Mouse (Mus musculus): ENCODE measurements around the gene Shc3. TPM values are rescaled to one million over a fixed set of nuclear protein-coding genes. Genes with fewer than 3 reads are reported as not detected.

Gene Shc3
- polyA plus RNA-seq (2014; fragmentation: Nextera tagmentation; extraction: Ambion mirVana) = 5.0 and 8.3 TPM in 2 replicates

- ATAC-seq (ENCODE audit: low FRiP score, low TSS enrichment) = peak; percentile 92
- H3K9me3 ChIP-seq (ENCODE audit: control insufficient read depth, low read length) = no peaks in the 10 kb centered on the region
- peaks cover 41% of the 10 kb centered on the region for H3K4me1 ChIP-seq (ENCODE audit: control insufficient read depth, insufficient read depth, low read length)
Observed at GRCm38 (mm10) chr13:51568911-51569684, at the start of gene Shc3. Shc3 (minus strand) TSS chr13:51569419.

DNA sequence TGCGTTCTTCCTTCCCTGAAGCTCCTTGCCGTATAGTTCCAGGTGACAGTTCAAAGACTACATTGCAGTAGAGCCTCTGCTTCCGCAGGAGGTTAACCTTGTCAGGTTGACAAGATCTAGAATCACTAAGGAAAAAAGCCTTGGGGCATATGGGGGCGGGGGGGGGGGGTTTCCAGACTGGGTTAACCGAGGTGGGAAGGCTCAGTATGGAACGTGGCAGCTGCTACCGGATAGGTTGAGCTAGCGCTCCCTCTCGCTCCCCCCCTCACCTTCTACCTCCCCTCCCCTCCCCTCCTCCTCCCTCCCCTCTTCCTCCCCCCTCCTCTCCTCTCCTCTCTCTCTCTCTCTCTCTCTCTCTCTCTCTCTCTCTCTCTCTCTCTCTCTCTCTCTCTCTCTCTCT is 49.4 kb upstream of the Shc3 start:
- Histone ChIP-seq H3K27ac (replicated peaks; ENCODE audit: low read depth, low read length) (no peak overlapping the region), H3K9me3 (ENCODE audit: control insufficient read depth, low read length) (no peaks in the 10 kb centered on the region), H3K36me3 (ENCODE audit: control insufficient read depth, insufficient read depth, low read length) (no peaks in the 10 kb centered on the region), H3K4me1 (ENCODE audit: control insufficient read depth, insufficient read depth, low read length) (no peaks in the 10 kb centered on the region), H3K27me3 (ENCODE audit: control insufficient read depth, insufficient read depth, low read length) (no peaks in the 10 kb centered on the region), H3K9ac (replicated peaks; ENCODE audit: low read length) (no peak overlapping the region), H3K4me3 (replicated peaks; ENCODE audit: low read depth, low read length) (no peak overlapping the region), H3K4me2 (ENCODE audit: low read length) (no peak overlapping the region)
- 31% methylated on average over 9 of the region's 9 CpGs for WGBS
- ATAC-seq (ENCODE audit: low FRiP score, low TSS enrichment) = peak; percentile 37; the same call in 1 of the 2 replicates
- peak; percentile 8 for DNase-seq

More at GRCm38 (mm10) chr13:51568911-51569684, at the start of gene Shc3:
- Histone ChIP-seq H3K4me3 (replicated peaks; ENCODE audit: low read depth, low read length) (peak within 1 kb of the TSS; percentile 58), H3K4me2 (ENCODE audit: low read length) (peak within 1 kb of the TSS; percentile 99), H3K27me3 (ENCODE audit: control insufficient read depth, insufficient read depth, low read length) (peaks cover 22% of the 10 kb centered on the region), H3K9ac (replicated peaks; ENCODE audit: low read length) (peak within 1 kb of the TSS; percentile 57; the same call in 1 of the 2 replicates), H3K36me3 (ENCODE audit: control insufficient read depth, insufficient read depth, low read length) (no peaks in the 10 kb centered on the region), H3K27ac (replicated peaks; ENCODE audit: low read depth, low read length) (peak within 1 kb of the TSS; percentile 86)
- under 1% methylated on average over 36 of the region's 36 CpGs for WGBS
- DNase-seq = peak; percentile 97

- Histone ChIP-seq H3K4me2 (ENCODE audit: low read length) (0 out of 2 replicates have a peak overlapping the region, but pooled peaks have one; percentile 12), H3K4me1 (ENCODE audit: control insufficient read depth, insufficient read depth, low read length) (no peaks in the 10 kb centered on the region), H3K27me3 (ENCODE audit: control insufficient read depth, insufficient read depth, low read length) (no peaks in the 10 kb centered on the region), H3K4me3 (replicated peaks; ENCODE audit: low read depth, low read length) (no peak overlapping the region), H3K27ac (replicated peaks; ENCODE audit: low read depth, low read length) (no peak overlapping the region), H3K9ac (replicated peaks; ENCODE audit: low read length) (no peak overlapping the region), H3K9me3 (ENCODE audit: control insufficient read depth, low read length) (no peaks in the 10 kb centered on the region), H3K36me3 (ENCODE audit: control insufficient read depth, insufficient read depth, low read length) (no peaks in the 10 kb centered on the region)
- DNase-seq (peak; percentile 89), ATAC-seq (ENCODE audit: low FRiP score, low TSS enrichment) (0 out of 2 replicates have a peak, but pooled peaks have one; percentile 14)
- 21% methylated on average over 6 of the region's 6 CpGs for WGBS
Observed at GRCm38 (mm10) chr13:51617861-51618260, 48.6 kb upstream of the Shc3 start.

DNA sequence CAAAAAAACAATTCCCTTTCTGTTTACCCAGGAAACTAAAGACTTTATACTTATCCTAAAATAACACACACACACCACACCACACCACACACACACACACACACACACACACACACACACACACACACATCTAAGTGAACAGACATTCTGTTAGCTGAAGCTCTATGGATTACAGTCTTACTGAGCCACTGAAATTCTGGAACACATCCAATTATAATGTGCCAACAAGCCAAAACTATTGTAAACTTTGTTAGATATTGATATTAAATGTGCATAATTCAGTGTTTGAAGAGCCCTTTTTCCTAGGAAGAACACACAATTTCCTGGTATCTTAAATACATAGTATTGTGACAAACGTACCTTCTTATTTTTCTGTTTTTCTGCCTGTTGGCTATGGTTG is 48.1 kb upstream of the Shc3 start:
- ATAC-seq (ENCODE audit: low FRiP score, low TSS enrichment) = no peak
- Histone ChIP-seq H3K4me2 (ENCODE audit: low read length) (no peak overlapping the region), H3K27me3 (ENCODE audit: control insufficient read depth, insufficient read depth, low read length) (no peaks in the 10 kb centered on the region), H3K27ac (replicated peaks; ENCODE audit: low read depth, low read length) (no peak overlapping the region), H3K4me3 (replicated peaks; ENCODE audit: low read depth, low read length) (no peak overlapping the region), H3K9me3 (ENCODE audit: control insufficient read depth, low read length) (no peaks in the 10 kb centered on the region), H3K4me1 (ENCODE audit: control insufficient read depth, insufficient read depth, low read length) (no peaks in the 10 kb centered on the region), H3K36me3 (ENCODE audit: control insufficient read depth, insufficient read depth, low read length) (no peaks in the 10 kb centered on the region), H3K9ac (replicated peaks; ENCODE audit: low read length) (no peak overlapping the region)
- no peak for DNase-seq
- WGBS = 56% methylated on average over 1 of the region's 1 CpGs

DNA sequence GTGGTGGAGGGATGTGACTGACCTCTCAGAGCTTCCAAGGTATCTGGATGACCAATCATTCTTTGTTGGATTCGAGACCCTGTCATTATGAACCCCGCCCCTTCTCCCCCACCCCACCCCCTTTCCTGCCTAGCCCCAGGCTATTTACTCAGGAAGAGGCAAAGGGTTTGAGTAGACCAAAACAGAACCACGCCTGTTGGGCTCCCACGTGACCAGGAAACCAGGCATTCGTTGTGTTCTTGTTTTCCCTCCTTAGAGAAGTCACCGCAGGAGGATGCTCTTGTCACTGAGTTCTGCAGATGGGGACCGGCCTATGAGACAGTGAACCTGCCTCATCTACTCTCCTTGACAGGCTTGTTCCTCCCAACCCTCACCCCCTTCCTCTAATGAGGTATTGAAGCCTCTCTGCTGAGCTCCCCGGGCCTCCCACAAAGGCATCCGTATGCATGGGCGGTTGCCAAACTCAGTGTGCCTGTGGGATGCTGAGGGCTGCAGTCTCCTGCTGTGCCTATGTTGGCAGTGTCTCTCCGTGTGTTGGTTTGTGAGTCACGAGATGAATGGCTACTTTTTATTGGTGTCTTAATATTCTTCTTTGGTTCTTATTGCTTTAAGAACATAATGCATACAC is 47.3 kb upstream of the Shc3 start:
- peak; percentile 53 for ATAC-seq (ENCODE audit: low FRiP score, low TSS enrichment)
- peak; percentile 77 for DNase-seq
- WGBS = 12% methylated on average over 12 of the region's 12 CpGs
- no peaks in the 10 kb centered on the region for H3K36me3 ChIP-seq (ENCODE audit: control insufficient read depth, insufficient read depth, low read length)
- peaks cover under 1% of the 10 kb centered on the region; the same call in 1 of the 2 replicates for H3K4me1 ChIP-seq (ENCODE audit: control insufficient read depth, insufficient read depth, low read length)
- no peaks in the 10 kb centered on the region for H3K9me3 ChIP-seq (ENCODE audit: control insufficient read depth, low read length)
- no peak overlapping the region for H3K4me3 ChIP-seq (replicated peaks; ENCODE audit: low read depth, low read length)
- H3K27me3 ChIP-seq (ENCODE audit: control insufficient read depth, insufficient read depth, low read length) = no peaks in the 10 kb centered on the region
- no peak overlapping the region for H3K27ac ChIP-seq (replicated peaks; ENCODE audit: low read depth, low read length)
- no peak overlapping the region for H3K9ac ChIP-seq (replicated peaks; ENCODE audit: low read length)
- H3K4me2 ChIP-seq (ENCODE audit: low read length) = no peak overlapping the region

- WGBS = 71% methylated on average over 10 of the region's 10 CpGs
- H3K9me3 ChIP-seq (ENCODE audit: control insufficient read depth, low read length) = no peaks in the 10 kb centered on the region
- DNase-seq = no peak
- ATAC-seq (ENCODE audit: low FRiP score, low TSS enrichment) = no peak
- H3K4me1 ChIP-seq (ENCODE audit: control insufficient read depth, insufficient read depth, low read length) = peaks cover 7% of the 10 kb centered on the region; the same call in 1 of the 2 replicates
- H3K4me3 ChIP-seq (replicated peaks; ENCODE audit: low read depth, low read length) = no peak overlapping the region
- H3K36me3 ChIP-seq (ENCODE audit: control insufficient read depth, insufficient read depth, low read length) = no peaks in the 10 kb centered on the region
- H3K9ac ChIP-seq (replicated peaks; ENCODE audit: low read length) = no peak overlapping the region
- H3K4me2 ChIP-seq (ENCODE audit: low read length) = no peak overlapping the region
- H3K27me3 ChIP-seq (ENCODE audit: control insufficient read depth, insufficient read depth, low read length) = no peaks in the 10 kb centered on the region
- no peak overlapping the region for H3K27ac ChIP-seq (replicated peaks; ENCODE audit: low read depth, low read length)
Observed at GRCm38 (mm10) chr13:51615815-51616214, 46.6 kb upstream of the Shc3 start.

GRCm38 (mm10) chr13:51611500-51611899 is 42.3 kb upstream of the Shc3 start:
- 29% methylated on average over 5 of the region's 5 CpGs for WGBS
- Histone ChIP-seq H3K27me3 (ENCODE audit: control insufficient read depth, insufficient read depth, low read length) (no peaks in the 10 kb centered on the region), H3K4me1 (ENCODE audit: control insufficient read depth, insufficient read depth, low read length) (peaks cover 7% of the 10 kb centered on the region; the same call in 1 of the 2 replicates), H3K9ac (replicated peaks; ENCODE audit: low read length) (no peak overlapping the region), H3K4me2 (ENCODE audit: low read length) (peak overlapping the region; percentile 15; the same call in 1 of the 2 replicates), H3K4me3 (replicated peaks; ENCODE audit: low read depth, low read length) (no peak overlapping the region), H3K9me3 (ENCODE audit: control insufficient read depth, low read length) (no peaks in the 10 kb centered on the region), H3K27ac (replicated peaks; ENCODE audit: low read depth, low read length) (no peak overlapping the region), H3K36me3 (ENCODE audit: control insufficient read depth, insufficient read depth, low read length) (no peaks in the 10 kb centered on the region)
- peak; percentile 52 for DNase-seq
- ATAC-seq (ENCODE audit: low FRiP score, low TSS enrichment) = no peak

DNA sequence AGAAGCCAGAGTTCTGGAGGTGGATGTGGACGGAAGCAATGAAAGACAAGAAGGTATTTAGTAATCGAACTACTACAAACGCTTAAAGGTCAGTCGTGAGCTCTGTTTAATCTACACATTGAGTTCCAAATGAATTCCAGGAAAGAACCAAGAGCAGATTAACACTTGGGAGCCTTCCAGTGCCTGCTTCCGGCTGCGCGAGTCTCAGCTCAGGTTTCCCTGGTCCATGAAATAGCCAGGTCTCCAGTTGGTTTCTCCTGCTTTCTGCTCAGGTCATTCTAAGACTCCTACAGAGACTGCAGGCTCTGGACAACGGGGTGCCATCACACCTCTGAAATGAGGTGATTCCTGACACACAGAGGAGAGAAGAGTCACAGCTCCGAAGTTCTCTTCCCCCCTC is 41.8 kb upstream of the Shc3 start:
- 26% methylated on average over 9 of the region's 9 CpGs for WGBS
- Histone ChIP-seq H3K4me2 (ENCODE audit: low read length) (peak overlapping the region; percentile 15; the same call in 1 of the 2 replicates), H3K36me3 (ENCODE audit: control insufficient read depth, insufficient read depth, low read length) (no peaks in the 10 kb centered on the region), H3K27ac (replicated peaks; ENCODE audit: low read depth, low read length) (no peak overlapping the region), H3K27me3 (ENCODE audit: control insufficient read depth, insufficient read depth, low read length) (no peaks in the 10 kb centered on the region), H3K9me3 (ENCODE audit: control insufficient read depth, low read length) (no peaks in the 10 kb centered on the region), H3K9ac (replicated peaks; ENCODE audit: low read length) (no peak overlapping the region), H3K4me1 (ENCODE audit: control insufficient read depth, insufficient read depth, low read length) (peaks cover 7% of the 10 kb centered on the region; the same call in 1 of the 2 replicates), H3K4me3 (replicated peaks; ENCODE audit: low read depth, low read length) (no peak overlapping the region)
- DNase-seq (peak; percentile 19), ATAC-seq (ENCODE audit: low FRiP score, low TSS enrichment) (no peak)

All from midbrain, embryonic 14.5 days (tissue).